Mouse (Mus musculus) adrenal gland, postnatal 4 days (tissue): ENCODE data around the gene P3h4. TPM values are rescaled to one million over a fixed set of nuclear protein-coding genes. Genes with fewer than 3 reads are reported as not detected.

Source experiments
- DNase-seq, 2 experiments: peaks; one replicate each; pipeline ENCODE4 v3.0.0; 2021 to 2022; ENCODE audit warnings: low spot score in 2 of 2, mixed read lengths in 2 of 2
- total RNA-seq, 2 experiments: library from RNA; stranded (reverse); gene quantifications; 2 replicates each; pipeline ENCODE4 v1.2.3; 2021

P3h4 gene
- total RNA-seq, 2 experiments from 2014 or later = 40.1 to 43.5 TPM

DNA sequence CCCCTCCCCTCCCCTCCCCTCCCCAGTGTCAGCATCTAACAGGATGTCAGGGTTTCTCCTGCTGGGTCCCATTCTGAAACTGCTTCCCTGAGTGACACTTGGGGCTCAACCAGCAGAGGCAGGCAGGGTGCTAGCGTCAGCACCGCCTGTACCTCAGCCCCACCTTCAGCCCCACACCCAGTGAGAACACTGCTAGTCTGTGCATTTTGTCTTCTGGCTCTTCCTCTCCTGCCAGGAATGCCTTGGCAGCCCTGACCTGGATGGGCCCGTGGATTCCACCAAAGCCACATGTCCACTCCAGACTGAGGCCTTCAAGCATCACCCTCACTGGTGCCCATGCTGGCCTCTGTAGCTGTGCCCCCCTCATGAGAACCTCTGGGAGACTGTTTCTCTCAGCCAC lies 5.0 kb downstream of the P3h4 start:
- DNase-seq = no peak

DNA sequence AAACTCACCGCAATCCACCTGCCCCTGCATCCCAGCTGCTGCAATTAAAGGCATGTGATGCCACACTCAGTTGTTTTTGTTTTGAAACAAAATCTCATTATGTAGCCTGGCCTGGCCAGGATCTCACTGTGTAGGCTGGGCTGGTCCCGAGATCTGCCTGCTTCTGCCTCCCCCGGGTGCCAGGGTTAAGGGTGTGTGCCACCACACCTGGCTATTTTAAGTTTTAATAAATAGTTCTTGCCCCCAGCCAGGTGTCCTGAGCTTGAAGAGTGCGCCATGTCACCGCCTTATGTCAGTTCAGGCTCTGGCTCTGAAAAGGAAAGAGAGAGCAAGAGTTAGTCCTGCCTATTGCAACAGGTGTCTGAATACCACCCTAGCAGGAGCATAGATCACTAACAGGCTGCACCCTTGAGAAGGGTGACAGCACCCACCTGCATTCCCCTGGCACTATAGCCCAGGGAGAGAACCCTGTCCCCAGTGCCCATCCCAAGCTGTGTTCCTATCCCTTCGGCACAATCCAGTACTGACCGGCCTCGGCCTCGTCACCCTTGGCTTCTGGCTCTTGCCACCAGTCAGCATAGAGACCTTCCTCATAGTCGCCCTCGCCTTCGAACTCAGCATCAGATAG lies 5.7 kb downstream of the P3h4 start:
- DNase-seq = no peak

DNA sequence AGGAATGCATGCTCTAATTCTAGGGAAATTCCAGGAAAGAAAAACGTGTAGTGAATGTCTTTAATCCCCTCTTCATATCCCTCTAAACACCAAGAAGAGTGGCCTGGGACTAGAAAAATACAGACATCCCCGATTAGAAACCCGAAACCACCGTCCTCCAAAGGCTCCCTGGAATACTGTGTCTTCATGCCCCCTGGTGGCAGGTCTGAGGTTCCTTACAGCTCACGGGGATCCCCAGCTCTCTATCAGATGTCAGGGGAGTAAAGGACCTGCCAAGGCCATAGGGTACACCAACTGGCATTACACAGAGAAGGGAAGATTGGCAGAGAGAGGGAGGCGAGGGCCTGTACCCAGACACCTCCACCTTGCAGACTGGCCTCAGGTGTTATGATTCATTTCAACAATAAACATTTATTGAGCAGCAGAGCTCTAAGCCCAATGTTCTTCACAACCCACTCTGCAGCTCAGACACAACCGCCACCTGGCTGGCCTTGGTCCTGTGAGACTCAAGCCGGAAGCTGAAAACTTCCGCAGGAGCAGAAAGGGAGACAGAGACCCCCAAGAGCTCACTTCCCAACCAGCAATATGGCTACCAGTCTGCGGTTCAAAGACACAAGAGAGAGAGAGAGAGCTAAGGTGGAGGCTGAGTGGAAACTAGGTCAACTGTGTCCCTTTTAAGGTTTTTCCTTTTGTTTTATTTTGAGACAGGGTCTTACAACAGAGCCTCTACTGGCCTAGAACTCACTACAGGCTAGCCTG lies 6.4 kb downstream of the P3h4 start:
- DNase-seq = peak in 1 of 2 experiments; percentile 55

- no peak for DNase-seq
These were observed 7.5 kb downstream of the P3h4 start for GRCm38 (mm10) chr11:100406995-100407705.

DNA sequence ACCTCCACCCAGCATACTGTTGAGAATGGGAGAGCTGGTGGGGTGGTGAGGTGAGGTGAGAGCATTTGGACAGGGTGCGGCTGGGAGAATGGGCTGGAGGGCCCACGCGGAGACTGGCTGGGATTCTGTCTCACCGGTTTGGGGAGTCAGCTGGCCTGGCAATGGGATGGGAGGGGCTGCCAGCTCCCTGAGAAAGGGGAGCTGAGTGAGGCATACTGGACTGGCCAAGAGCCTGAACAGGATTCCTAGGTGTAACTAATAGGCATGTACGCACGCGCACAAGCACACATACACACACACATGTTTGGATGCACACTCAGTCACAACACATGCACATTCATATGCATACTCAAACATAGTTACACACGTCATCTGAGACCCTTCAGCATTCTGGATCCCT lies 8.4 kb downstream of the P3h4 start:
- no peak for DNase-seq

DNA sequence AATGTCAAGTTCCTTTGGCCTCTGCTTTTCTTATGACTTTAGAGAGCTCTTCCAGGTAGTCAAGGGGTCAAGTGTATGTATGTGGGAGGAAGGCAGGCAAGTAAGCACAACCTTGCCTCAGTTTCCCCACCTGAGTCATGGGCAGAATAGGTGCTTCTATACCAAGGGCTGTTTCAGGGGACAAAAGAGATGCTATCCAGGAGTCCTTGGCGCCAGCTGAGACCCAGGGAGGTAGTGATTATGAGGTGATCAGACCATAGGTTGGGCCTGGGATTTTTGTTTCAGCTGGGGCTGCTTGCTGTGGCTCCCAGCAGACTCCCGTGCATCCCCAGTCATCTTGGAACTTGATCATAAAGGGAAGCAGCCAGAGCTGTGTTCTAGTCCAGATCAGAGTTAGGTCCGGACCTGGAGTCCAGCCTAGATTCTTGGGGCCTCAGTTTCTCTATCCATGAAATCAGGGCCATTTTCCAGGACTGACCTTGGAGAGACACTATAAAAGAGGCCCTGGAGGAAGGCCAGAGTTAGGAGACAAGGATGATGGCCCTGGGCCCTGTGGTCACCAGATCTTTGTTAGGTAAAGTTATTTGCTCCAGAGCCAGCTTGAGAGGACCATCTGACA lies 10.1 kb downstream of the P3h4 start:
- DNase-seq = no peak

DNA sequence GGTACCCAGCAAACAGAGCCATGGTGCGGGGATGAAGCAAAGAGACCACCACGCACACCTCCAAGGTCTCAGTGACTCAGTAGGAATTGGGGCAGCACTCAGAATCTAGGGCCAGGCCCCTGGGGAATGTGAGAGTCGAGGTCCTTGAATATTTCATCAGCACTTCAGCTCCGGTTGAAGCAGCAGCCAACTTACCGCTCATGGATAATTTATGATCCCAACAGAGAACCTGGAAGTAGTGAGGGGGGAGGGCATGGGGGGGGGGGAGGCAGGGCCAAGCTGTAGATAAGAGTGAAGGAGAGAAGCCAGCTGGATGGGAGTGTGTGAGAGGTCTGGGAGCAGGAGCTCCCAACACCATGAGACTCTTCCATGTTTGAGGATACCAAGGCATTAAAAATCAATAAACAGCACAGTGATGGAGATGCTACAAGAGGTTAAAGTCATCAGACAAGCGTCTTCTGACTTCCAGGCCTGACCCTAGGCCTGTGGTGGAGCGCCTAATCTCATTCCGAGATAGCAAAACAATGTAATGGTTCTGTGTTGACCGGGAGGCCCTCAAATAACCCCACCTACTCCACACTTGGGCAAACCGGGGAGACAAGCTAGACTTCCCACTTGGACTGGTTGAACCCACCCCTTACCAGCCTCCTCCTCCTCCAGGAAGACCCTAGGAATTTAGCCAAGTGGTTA lies 11.0 kb downstream of the P3h4 start:
- no peak for DNase-seq

GRCm38 (mm10) chr11:100402682-100403081 lies 12.0 kb downstream of the P3h4 start:
- DNase-seq = no peak

DNA sequence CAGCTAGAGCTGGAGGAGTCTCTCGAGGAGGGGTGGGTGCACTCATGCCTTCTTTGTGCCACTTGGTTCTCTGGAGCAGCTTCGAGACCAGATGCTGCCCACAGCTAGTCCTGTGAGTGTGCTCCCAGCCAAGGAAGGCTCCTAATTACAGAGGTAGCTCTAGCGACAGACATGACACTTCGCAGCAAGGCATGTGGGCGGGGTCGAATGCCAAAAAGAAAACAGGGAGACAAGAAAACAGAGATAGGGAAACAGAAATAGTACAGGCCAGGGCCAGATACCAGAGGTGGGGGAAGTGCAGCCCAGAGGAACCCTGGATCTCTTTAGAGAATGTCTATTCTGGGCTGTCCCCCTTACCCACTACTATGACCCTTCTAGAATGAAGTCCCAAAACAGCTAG lies 12.4 kb downstream of the P3h4 start:
- DNase-seq = no peak

DNA sequence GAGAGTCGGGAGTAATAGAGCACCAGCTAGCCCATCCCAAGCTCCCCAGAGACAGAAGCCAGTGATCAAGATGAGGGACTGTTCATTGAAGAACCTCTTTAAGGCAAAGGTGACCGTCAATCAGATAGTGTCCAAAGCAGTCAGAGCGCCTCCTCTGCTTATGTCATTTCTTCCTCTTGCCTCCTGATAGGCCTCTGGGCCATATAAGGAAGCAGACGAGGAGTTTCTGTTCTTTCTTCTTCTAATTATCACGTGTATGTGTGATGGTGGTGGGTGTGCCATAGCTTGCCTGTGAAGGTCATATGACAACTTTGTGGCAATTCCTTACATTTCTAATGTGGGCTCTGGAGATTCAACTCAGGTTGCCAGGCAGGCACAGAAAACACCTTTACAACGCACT lies 13.8 kb downstream of the P3h4 start:
- DNase-seq = no peak

GRCm38 (mm10) chr11:100399727-100400538 lies 14.7 kb downstream of the P3h4 start:
- DNase-seq = no peak

- no peak for DNase-seq
These were observed 15.3 kb downstream of the P3h4 start for GRCm38 (mm10) chr11:100399320-100399719.

DNA sequence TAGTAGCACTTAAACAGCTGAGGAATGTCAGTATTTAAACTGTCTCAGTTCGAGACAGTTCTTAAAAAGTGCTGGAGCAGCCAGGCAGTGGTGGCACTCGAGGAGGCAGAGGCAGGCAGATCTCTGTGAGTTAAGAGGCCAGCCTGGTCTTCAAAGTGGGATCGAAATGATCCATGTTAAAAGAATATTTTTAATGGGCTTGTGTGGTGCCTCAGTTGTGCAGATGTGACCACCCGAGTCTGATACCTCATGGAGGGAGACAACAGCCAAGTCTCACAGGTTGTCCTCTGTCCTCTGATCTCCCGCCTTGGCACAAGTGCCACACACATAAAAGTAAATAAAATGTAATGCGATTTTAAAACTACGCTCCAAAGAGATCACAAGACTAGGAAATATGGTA lies 16.1 kb downstream of the P3h4 start:
- DNase-seq = no peak

DNA sequence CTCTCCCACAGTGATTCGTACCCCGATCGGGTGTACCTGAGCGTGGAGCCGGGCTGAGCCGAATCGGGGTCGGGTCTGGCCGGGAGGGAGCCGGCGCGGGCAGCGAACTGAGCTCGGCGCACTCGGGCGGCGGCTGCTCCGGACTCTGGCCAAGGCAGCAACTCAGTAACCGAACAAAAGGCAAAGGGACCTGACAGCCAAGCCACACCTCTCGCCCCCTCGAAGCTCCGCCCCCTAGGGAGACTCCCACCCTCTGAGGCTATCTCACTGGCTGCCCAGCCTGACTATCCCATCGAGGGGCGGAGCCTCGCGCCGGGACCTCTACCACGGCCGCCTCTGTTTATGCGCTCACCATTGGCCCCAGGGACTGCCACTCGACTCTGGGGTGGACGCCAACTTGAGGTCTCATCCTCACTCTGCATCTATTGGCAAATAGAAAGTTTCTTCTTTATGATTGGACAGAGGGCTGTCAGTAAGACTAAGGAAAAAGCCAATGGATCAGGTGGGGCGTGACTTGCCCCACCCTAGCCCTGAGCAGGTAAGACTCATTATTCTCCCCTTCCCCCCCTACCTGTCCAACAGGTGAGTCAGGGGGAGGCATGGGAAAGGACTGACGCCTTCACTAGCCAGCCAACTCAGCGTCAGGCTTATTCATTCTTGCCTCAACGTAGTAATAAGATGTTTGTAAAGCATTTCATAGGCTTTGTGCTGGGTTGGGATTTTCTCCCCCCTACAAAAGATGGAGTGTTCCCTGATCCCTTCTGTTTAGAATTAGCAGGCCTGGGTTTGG lies 16.8 kb downstream of the P3h4 start, which contains the start of gene Jup:
Gene Jup, minus strand, starts transcription at position 164 of the 790 bp plus-strand sequence.
- DNase-seq = peak; percentile 95 to 99

- DNase-seq = no peak
These were observed 17.6 kb downstream of the P3h4 start for GRCm38 (mm10) chr11:100396886-100397599.

DNA sequence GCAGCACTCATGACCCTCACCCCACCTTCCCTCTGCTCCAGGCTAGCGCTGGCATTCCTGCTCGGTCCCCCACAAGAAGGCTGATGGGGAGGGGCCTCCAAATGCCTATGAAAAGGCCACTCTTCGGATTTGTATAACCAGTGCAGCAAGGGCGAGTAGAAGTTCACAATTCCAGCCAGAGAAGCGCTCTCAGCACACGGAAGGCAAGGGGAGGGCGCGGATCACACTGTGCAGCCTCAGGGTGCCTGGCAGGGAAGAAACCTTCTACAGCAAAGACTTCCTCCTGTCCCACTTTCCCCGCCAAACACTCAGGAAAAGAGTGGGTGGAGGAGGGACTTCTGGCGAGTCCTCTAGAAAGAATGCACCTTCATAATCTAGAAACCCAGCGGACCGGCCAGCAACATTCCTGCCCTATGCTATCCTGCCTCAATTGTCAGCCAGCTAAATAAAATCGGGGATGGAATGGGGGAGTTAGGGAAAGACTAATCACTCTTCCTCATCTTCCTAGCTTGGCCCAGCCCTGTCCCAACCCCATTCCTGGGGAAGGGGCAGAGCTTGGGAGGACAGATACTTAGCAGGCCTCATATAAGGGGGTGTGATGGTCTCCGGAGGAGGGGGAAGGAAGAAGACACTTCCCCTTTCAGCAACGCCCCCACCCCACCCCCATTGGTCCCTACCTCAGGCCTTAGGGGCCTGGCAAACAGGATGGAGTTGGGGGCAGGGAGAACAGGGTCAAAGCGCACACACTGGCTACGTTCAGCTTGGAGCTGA lies 18.6 kb downstream of the P3h4 start:
- DNase-seq = no peak

DNA sequence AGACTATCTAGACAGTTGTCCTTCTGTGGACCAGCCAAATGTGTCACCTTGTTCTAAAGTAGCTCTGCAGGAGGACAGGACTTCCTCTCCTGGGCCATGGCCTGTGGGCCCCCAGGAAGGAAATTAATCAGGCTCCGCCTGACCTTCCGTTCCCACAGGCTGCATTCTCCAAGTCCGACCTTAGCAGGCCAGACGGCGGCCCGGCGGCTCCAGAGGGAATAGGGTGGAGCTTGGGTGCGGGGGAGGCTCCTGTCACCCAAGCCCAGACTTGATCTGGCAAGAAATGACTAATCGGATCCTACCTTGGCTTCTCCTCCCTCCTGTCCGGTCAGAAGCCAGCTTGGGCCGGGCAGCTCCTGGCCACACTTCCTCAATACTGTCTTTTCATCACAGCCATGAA lies 19.4 kb downstream of the P3h4 start:
- peak in 1 of 2 experiments; percentile 44 for DNase-seq
